Mouse (Mus musculus): ENCODE measurements at regions not wholly inside any gene's neighbourhood (a gene's known extent, or its start where the extent isn't known, plus 50 kb on each side); places are given as distances from the start of the nearest gene placed in this dataset.

DNA sequence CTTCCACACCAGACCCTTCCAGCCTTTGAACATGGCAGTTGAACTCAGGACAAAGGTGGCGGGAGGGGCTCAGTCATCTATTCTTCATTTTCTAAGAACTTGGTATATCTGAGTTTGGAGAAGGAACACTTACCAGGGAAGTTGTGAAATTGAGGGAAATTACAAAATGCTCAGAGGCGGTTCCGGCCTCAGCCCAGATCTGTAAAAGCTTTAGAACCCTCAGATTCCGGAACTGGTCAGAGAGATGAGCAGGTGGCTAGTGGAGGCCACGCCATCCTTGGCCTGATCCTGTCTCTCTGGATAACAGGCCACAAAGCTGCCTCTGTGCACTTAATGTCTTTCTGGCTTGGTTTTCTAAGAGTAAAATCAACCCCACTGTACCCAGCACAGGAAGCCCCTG, 145.6 kb upstream of the Spdye4c start:
- no peak overlapping the region for H3K9ac ChIP-seq (ENCODE audit: insufficient read depth, low read depth, low read length, poor library complexity, severe bottlenecking)
- H3K4me3 ChIP-seq (ENCODE audit: insufficient read depth in 1 of 2, low read depth in 1 of 2, low read length in 2 of 2, poor library complexity in 1 of 2, severe bottlenecking in 1 of 2), result no peak overlapping the region
- H3K36me3 ChIP-seq (ENCODE audit: control insufficient read depth, insufficient read depth, low read length, poor library complexity, severe bottlenecking), result no peaks in the 10 kb centered on the region
- no peak overlapping the region for H3K27ac ChIP-seq (ENCODE audit: insufficient read depth, low read depth, low read length, poor library complexity, severe bottlenecking)
- TF ChIP-seq MAFK (IDR thresholded peaks at IDR 0.05; ENCODE audit: insufficient read depth, low read depth, low read length) (no peak), HCFC1 (IDR thresholded peaks at IDR 0.05; ENCODE audit: borderline replicate concordance, insufficient read depth, low read length) (no peak), CHD2 (IDR thresholded peaks at IDR 0.05; ENCODE audit: low read depth, low read length) (no peak), ZNF384 (IDR thresholded peaks at IDR 0.05; ENCODE audit: low read depth, low read length) (no peak), ZC3H11A (IDR thresholded peaks at IDR 0.05; ENCODE audit: borderline replicate concordance, low read depth, low read length) (no peak)
- H3K4me1 ChIP-seq (ENCODE audit: control insufficient read depth in 2 of 2, insufficient read depth in 2 of 2, low read length in 2 of 2, poor library complexity in 1 of 2), result no peaks in the 10 kb centered on the region
- no peaks in the 10 kb centered on the region for H3K9me3 ChIP-seq (ENCODE audit: control insufficient read depth, insufficient read depth, low read depth, low read length)
- DNase-seq (ENCODE audit: low read depth, low spot score), result no peak
- in situ Hi-C loops (cut with MboI; ENCODE audit: low sequenced_read_pairs in 2 of 2, unreplicated experiment in 2 of 2), result no loop called here

DNA sequence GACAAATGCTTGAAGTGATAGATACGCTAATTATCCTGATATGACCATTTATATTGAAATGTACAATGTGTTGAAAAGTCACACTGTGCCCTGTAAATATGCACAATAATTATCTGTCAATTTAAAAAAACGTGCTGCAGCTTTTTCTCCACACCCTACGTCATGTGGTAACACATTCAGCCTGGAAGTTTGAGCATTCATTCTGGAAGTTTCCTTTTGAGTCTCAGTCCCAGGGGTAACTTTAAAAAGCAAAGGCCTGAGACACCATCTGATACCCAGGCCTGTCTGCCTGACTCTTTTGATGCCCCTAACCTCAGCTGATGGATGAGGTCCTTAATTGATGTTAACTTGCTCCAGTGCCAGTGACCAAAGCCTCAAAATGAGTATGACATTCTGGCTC, 141.7 kb upstream of the Spdye4c start:
- no peak overlapping the region for H3K27ac ChIP-seq (ENCODE audit: insufficient read depth, low read depth, low read length, poor library complexity, severe bottlenecking)
- DNase-seq (ENCODE audit: low read depth, low spot score), result no peak
- no peak overlapping the region for H3K4me3 ChIP-seq (ENCODE audit: insufficient read depth in 1 of 2, low read depth in 1 of 2, low read length in 2 of 2, poor library complexity in 1 of 2, severe bottlenecking in 1 of 2)
- no peaks in the 10 kb centered on the region for H3K9me3 ChIP-seq (ENCODE audit: control insufficient read depth, insufficient read depth, low read depth, low read length)
- TF ChIP-seq ZNF384 (IDR thresholded peaks at IDR 0.05; ENCODE audit: low read depth, low read length), result no peak
- TF ChIP-seq CHD2 (IDR thresholded peaks at IDR 0.05; ENCODE audit: low read depth, low read length), result no peak
- no peak for TF ChIP-seq ZC3H11A (IDR thresholded peaks at IDR 0.05; ENCODE audit: borderline replicate concordance, low read depth, low read length)
- no peak for TF ChIP-seq MAFK (IDR thresholded peaks at IDR 0.05; ENCODE audit: insufficient read depth, low read depth, low read length)
- TF ChIP-seq HCFC1 (IDR thresholded peaks at IDR 0.05; ENCODE audit: borderline replicate concordance, insufficient read depth, low read length), result no peak
- no peak overlapping the region for H3K9ac ChIP-seq (ENCODE audit: insufficient read depth, low read depth, low read length, poor library complexity, severe bottlenecking)
- in situ Hi-C loops (cut with MboI; ENCODE audit: low sequenced_read_pairs in 2 of 2, unreplicated experiment in 2 of 2), result no loop called here
- H3K4me1 ChIP-seq (ENCODE audit: control insufficient read depth in 2 of 2, insufficient read depth in 2 of 2, low read length in 2 of 2, poor library complexity in 1 of 2), result no peaks in the 10 kb centered on the region
- H3K36me3 ChIP-seq (ENCODE audit: control insufficient read depth, insufficient read depth, low read length, poor library complexity, severe bottlenecking), result no peaks in the 10 kb centered on the region

DNA sequence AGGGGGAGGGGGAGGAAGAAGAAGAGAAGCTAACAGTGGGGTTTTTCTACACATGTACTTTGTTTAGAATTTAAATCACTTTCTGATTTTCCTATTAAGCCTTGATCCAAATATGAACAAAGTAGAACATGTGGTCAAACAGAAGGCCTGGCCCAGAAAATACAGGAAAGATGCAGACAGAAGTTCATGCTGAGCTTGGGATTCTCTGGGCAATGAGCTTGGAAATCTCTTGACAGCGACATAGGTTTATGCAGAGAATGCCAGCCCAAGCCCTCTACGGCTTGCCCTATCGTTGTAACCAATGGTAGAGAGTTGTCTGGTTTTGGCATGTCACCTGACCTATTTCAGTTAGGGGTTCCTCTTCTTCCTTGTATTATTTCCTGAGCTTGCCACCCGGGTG, 141.0 kb upstream of the Spdye4c start:
- H3K27ac ChIP-seq (ENCODE audit: insufficient read depth, low read depth, low read length, poor library complexity, severe bottlenecking), result no peak overlapping the region
- in situ Hi-C loops (cut with MboI; ENCODE audit: low sequenced_read_pairs in 2 of 2, unreplicated experiment in 2 of 2), result no loop called here
- no peaks in the 10 kb centered on the region for H3K36me3 ChIP-seq (ENCODE audit: control insufficient read depth, insufficient read depth, low read length, poor library complexity, severe bottlenecking)
- no peaks in the 10 kb centered on the region for H3K9me3 ChIP-seq (ENCODE audit: control insufficient read depth, insufficient read depth, low read depth, low read length)
- DNase-seq (ENCODE audit: low read depth, low spot score), result no peak
- H3K4me1 ChIP-seq (ENCODE audit: control insufficient read depth in 2 of 2, insufficient read depth in 2 of 2, low read length in 2 of 2, poor library complexity in 1 of 2), result no peaks in the 10 kb centered on the region
- H3K4me3 ChIP-seq (ENCODE audit: insufficient read depth in 1 of 2, low read depth in 1 of 2, low read length in 2 of 2, poor library complexity in 1 of 2, severe bottlenecking in 1 of 2), result no peak overlapping the region
- H3K9ac ChIP-seq (ENCODE audit: insufficient read depth, low read depth, low read length, poor library complexity, severe bottlenecking), result no peak overlapping the region
- TF ChIP-seq ZNF384 (IDR thresholded peaks at IDR 0.05; ENCODE audit: low read depth, low read length), result no peak
- TF ChIP-seq MAFK (IDR thresholded peaks at IDR 0.05; ENCODE audit: insufficient read depth, low read depth, low read length), result no peak
- no peak for TF ChIP-seq ZC3H11A (IDR thresholded peaks at IDR 0.05; ENCODE audit: borderline replicate concordance, low read depth, low read length)
- TF ChIP-seq HCFC1 (IDR thresholded peaks at IDR 0.05; ENCODE audit: borderline replicate concordance, insufficient read depth, low read length), result no peak
- no peak for TF ChIP-seq CHD2 (IDR thresholded peaks at IDR 0.05; ENCODE audit: low read depth, low read length)

DNA sequence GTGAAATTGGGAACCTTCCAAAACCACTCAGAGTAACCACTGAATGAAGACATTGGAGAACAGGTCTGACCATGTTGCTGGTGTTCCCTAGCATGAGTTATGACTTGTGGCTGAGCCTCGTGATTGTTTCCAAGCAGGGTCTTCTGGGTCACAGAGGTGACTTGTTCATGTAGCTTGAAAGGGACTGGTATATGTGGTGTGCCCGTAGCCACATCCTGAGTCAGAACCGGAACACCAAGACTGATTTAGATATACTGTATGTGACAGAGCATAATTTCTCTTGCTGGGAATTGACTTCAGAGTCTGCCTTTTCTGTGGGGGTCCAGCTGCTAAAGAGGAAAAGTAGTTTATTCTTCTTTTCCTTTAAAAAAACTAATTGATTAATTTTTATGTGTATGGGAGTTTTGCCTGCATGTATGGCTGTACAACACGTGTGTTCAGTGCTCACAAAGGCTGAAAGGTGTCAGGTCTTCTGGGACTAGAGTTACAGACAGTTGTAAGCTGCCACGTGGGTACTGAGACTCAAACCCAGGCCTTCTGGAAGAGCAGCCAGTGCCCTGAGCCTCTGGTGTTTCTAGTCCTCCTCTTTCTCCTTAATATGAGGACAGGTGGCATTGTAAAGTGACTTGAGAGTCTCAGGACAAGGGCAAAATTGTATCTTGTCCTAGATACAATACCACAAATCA, 139.3 kb upstream of the Spdye4c start:
- DNase-seq (ENCODE audit: low read depth, low spot score), result no peak
- no peak overlapping the region for H3K4me3 ChIP-seq (ENCODE audit: insufficient read depth in 1 of 2, low read depth in 1 of 2, low read length in 2 of 2, poor library complexity in 1 of 2, severe bottlenecking in 1 of 2)
- TF ChIP-seq HCFC1 (IDR thresholded peaks at IDR 0.05; ENCODE audit: borderline replicate concordance, insufficient read depth, low read length), result no peak
- TF ChIP-seq ZC3H11A (IDR thresholded peaks at IDR 0.05; ENCODE audit: borderline replicate concordance, low read depth, low read length), result no peak
- no peak for TF ChIP-seq CHD2 (IDR thresholded peaks at IDR 0.05; ENCODE audit: low read depth, low read length)
- TF ChIP-seq MAFK (IDR thresholded peaks at IDR 0.05; ENCODE audit: insufficient read depth, low read depth, low read length), result no peak
- no peak for TF ChIP-seq ZNF384 (IDR thresholded peaks at IDR 0.05; ENCODE audit: low read depth, low read length)
- H3K27ac ChIP-seq (ENCODE audit: insufficient read depth, low read depth, low read length, poor library complexity, severe bottlenecking), result no peak overlapping the region
- H3K9me3 ChIP-seq (ENCODE audit: control insufficient read depth, insufficient read depth, low read depth, low read length), result no peaks in the 10 kb centered on the region
- H3K9ac ChIP-seq (ENCODE audit: insufficient read depth, low read depth, low read length, poor library complexity, severe bottlenecking), result no peak overlapping the region
- in situ Hi-C loops (cut with MboI; ENCODE audit: low sequenced_read_pairs in 2 of 2, unreplicated experiment in 2 of 2), result no loop called here
- H3K36me3 ChIP-seq (ENCODE audit: control insufficient read depth, insufficient read depth, low read length, poor library complexity, severe bottlenecking), result no peaks in the 10 kb centered on the region
- no peaks in the 10 kb centered on the region for H3K4me1 ChIP-seq (ENCODE audit: control insufficient read depth in 2 of 2, insufficient read depth in 2 of 2, low read length in 2 of 2, poor library complexity in 1 of 2)
